Mouse (Mus musculus): ENCODE measurements around the gene Insc. TPM values are rescaled to one million over a fixed set of nuclear protein-coding genes. Genes with fewer than 3 reads are reported as not detected.
"Not testable (repeated sequence)": the region's sequence is repeated elsewhere in the genome, so short reads cannot be mapped to it uniquely, and the experiment has no call there.

The Insc gene
- total and polyA plus RNA-seq, 3 experiments = not detected

GRCm38 (mm10) chr7:114719381-114720131 is 23.9 kb upstream of the Insc start:
- Histone ChIP-seq H3K36me3 (ENCODE audit: control insufficient read depth in 1 of 2, insufficient read depth in 2 of 2, low read length in 2 of 2) (no peaks in the 10 kb centered on the region), H3K27me3 (ENCODE audit: control insufficient read depth in 1 of 2, insufficient read depth in 2 of 2, low read length in 2 of 2) (no peaks in the 10 kb centered on the region; a peak in 1 of 4 replicates), H3K9me3 (replicated peaks; ENCODE audit: insufficient read depth, low read length) (no peaks in the 10 kb centered on the region), H3K4me3 (ENCODE audit: control insufficient read depth in 1 of 2, insufficient read depth in 1 of 2, low read depth in 2 of 2, low read length in 2 of 2) (no peak overlapping the region), H3K4me1 (ENCODE audit: control insufficient read depth in 1 of 2, insufficient read depth in 2 of 2, low read length in 2 of 2) (no peaks in the 10 kb centered on the region), H3K9ac (ENCODE audit: control insufficient read depth, low read depth, low read length, poor library complexity, severe bottlenecking) (no peak overlapping the region), H3K27ac (ENCODE audit: control insufficient read depth, low read depth, low read length) (no peak overlapping the region), H3K79me2 (ENCODE audit: control insufficient read depth, insufficient read depth, low read length, poor library complexity) (no peaks in the 10 kb centered on the region)
- DNase-seq (ENCODE audit: low read depth, low spot score) = no peak
- TF ChIP-seq TAL1 (IDR thresholded peaks at IDR 0.05; ENCODE audit: low read length) (no peak), RCOR1 (IDR thresholded peaks at IDR 0.05; ENCODE audit: low read depth, low read length) (no peak), ZC3H11A (IDR thresholded peaks at IDR 0.05; ENCODE audit: low read depth, low read length) (no peak), USF2 (IDR thresholded peaks at IDR 0.05; ENCODE audit: borderline replicate concordance in 1 of 2, insufficient read depth in 1 of 2, low read depth in 1 of 2, low read length in 2 of 2) (no peak), MEF2A (IDR thresholded peaks at IDR 0.05; ENCODE audit: extremely low read depth, insufficient replicate concordance, low read depth, low read length, poor library complexity, severe bottlenecking) (no peak), KAT2A (conservative IDR thresholded peaks at IDR 0.05; ENCODE audit: low read depth, low read length) (no peak)

- H3K79me2 ChIP-seq (ENCODE audit: control insufficient read depth, insufficient read depth, low read length, poor library complexity) = not testable (repeated sequence)
- DNase-seq (ENCODE audit: low read depth, low spot score) = peak; percentile 10
These were observed 13.8 kb upstream of the Insc start for GRCm38 (mm10) chr7:114729696-114730095.

GRCm38 (mm10) chr7:114731175-114731574 is 12.3 kb upstream of the Insc start:
- Histone ChIP-seq H3K27me3 (ENCODE audit: control insufficient read depth in 1 of 2, insufficient read depth in 2 of 2, low read length in 2 of 2) (no peaks in the 10 kb centered on the region; a peak in 1 of 4 replicates), H3K79me2 (ENCODE audit: control insufficient read depth, insufficient read depth, low read length, poor library complexity) (no peaks in the 10 kb centered on the region), H3K9ac (ENCODE audit: control insufficient read depth, low read depth, low read length, poor library complexity, severe bottlenecking) (no peak overlapping the region), H3K36me3 (ENCODE audit: control insufficient read depth in 1 of 2, insufficient read depth in 2 of 2, low read length in 2 of 2) (no peaks in the 10 kb centered on the region), H3K4me1 (ENCODE audit: control insufficient read depth in 1 of 2, insufficient read depth in 2 of 2, low read length in 2 of 2) (no peaks in the 10 kb centered on the region), H3K9me3 (replicated peaks; ENCODE audit: insufficient read depth, low read length) (no peaks in the 10 kb centered on the region), H3K27ac (ENCODE audit: control insufficient read depth, low read depth, low read length) (no peak overlapping the region), H3K4me3 (ENCODE audit: control insufficient read depth in 1 of 2, insufficient read depth in 1 of 2, low read depth in 2 of 2, low read length in 2 of 2) (no peak overlapping the region)
- no peak for DNase-seq (ENCODE audit: low read depth, low spot score)
- no peak for TF ChIP-seq SIN3A (IDR thresholded peaks at IDR 0.05; ENCODE audit: low read length)
- TF ChIP-seq POLR2AphosphoS5 (IDR thresholded peaks at IDR 0.05; ENCODE audit: borderline replicate concordance, low read depth, low read length) = no peak
- no peak for TF ChIP-seq MXI1 (IDR thresholded peaks at IDR 0.05; ENCODE audit: low read depth, low read length)
- TF ChIP-seq ZMIZ1 (IDR thresholded peaks at IDR 0.05; ENCODE audit: low read depth, low read length) = no peak
- no peak for TF ChIP-seq CTCF (IDR thresholded peaks at IDR 0.05 in 2 of 3, conservative IDR thresholded peaks at IDR 0.05 in 1 of 3; ENCODE audit: control insufficient read depth in 1 of 3, insufficient read depth in 1 of 3, low read depth in 2 of 3, low read length in 3 of 3, poor library complexity in 1 of 3, severe bottlenecking in 1 of 3)
- no peak for TF ChIP-seq CHD1 (IDR thresholded peaks at IDR 0.05; ENCODE audit: low read depth, low read length)
- no peak for TF ChIP-seq E2F4 (IDR thresholded peaks at IDR 0.05; ENCODE audit: borderline replicate concordance, low read depth, low read length)
- no peak for TF ChIP-seq POLR2A (IDR thresholded peaks at IDR 0.05; ENCODE audit: control insufficient read depth in 1 of 2, insufficient read depth in 1 of 2, low read depth in 1 of 2, low read length in 2 of 2, poor library complexity in 1 of 2)
- no peak for TF ChIP-seq CHD2 (IDR thresholded peaks at IDR 0.05; ENCODE audit: low read length)
- TF ChIP-seq POLR2AphosphoS2 (IDR thresholded peaks at IDR 0.05; ENCODE audit: low read length) = no peak
- no peak for TF ChIP-seq MYB (IDR thresholded peaks at IDR 0.05; ENCODE audit: low read depth, low read length)
- no peak for TF ChIP-seq MAFK (IDR thresholded peaks at IDR 0.05; ENCODE audit: borderline replicate concordance, low read depth, low read length)
- TF ChIP-seq NRF1 (IDR thresholded peaks at IDR 0.05; ENCODE audit: insufficient read depth, low read depth, low read length, poor library complexity, severe bottlenecking) = no peak
- no peak for TF ChIP-seq RCOR1 (IDR thresholded peaks at IDR 0.05; ENCODE audit: low read depth, low read length)

More at GRCm38 (mm10) chr7:114729696-114730095, 13.8 kb upstream of the Insc start:
- H3K4me1 ChIP-seq (ENCODE audit: control insufficient read depth in 1 of 2, insufficient read depth in 2 of 2, low read length in 2 of 2); H3K4me3 ChIP-seq (ENCODE audit: control insufficient read depth in 1 of 2, insufficient read depth in 1 of 2, low read depth in 2 of 2, low read length in 2 of 2); H3K27me3 ChIP-seq (ENCODE audit: control insufficient read depth in 1 of 2, insufficient read depth in 2 of 2, low read length in 2 of 2); H3K36me3 ChIP-seq (ENCODE audit: control insufficient read depth in 1 of 2, insufficient read depth in 2 of 2, low read length in 2 of 2); H3K9ac ChIP-seq (ENCODE audit: control insufficient read depth, low read depth, low read length, poor library complexity, severe bottlenecking); H3K9me3 ChIP-seq (replicated peaks; ENCODE audit: insufficient read depth, low read length); H3K27ac ChIP-seq (ENCODE audit: control insufficient read depth, low read depth, low read length): not testable (repeated sequence)
- peak; percentile 48 for TF ChIP-seq SMC3 (IDR thresholded peaks at IDR 0.05; ENCODE audit: low read depth, low read length)
- peak in 2 of 3 experiments; percentile 24 to 41; a peak in 3 of 6 replicates for TF ChIP-seq CTCF (IDR thresholded peaks at IDR 0.05 in 2 of 3, conservative IDR thresholded peaks at IDR 0.05 in 1 of 3; ENCODE audit: control insufficient read depth in 1 of 3, insufficient read depth in 1 of 3, low read depth in 2 of 3, low read length in 3 of 3, poor library complexity in 1 of 3, severe bottlenecking in 1 of 3)
- peak; percentile 18 for TF ChIP-seq RAD21 (IDR thresholded peaks at IDR 0.05; ENCODE audit: low read depth, low read length)
